Mouse (Mus musculus) G1E (cell line): ENCODE results near the gene Smarcad1. TPM values are rescaled to one million over a fixed set of nuclear protein-coding genes. Genes with fewer than 3 reads are reported as not detected.
"Not testable (repeated sequence)": the region's sequence is repeated elsewhere in the genome, so short reads cannot be mapped to it uniquely, and the experiment has no call there.

Experiments used
- ATAC-seq: 2 replicates; pipeline ENCODE4 v1.8.0; 2016; ENCODE audit warnings: mild to moderate bottlenecking; ENCODE audit not compliant: insufficient number of reproducible peaks, poor library complexity, low FRiP score, severe bottlenecking; ENCODE audit errors: extremely low read depth
- DNase-seq: peaks from one replicate; pipeline ENCODE4 v3.0.0; 2012; ENCODE audit warnings: low spot score
- H3K27me3 ChIP-seq: 2 replicates; pipeline ENCODE4 v1.6.1; 2012; ENCODE audit warnings: mild to moderate bottlenecking, low read length, inconsistent platforms; ENCODE audit not compliant: insufficient read depth
- H3K36me3 ChIP-seq: replicated peaks from 2 replicates; pipeline ENCODE3; 2012; ENCODE audit warnings: mild to moderate bottlenecking, inconsistent platforms
- H3K4me1 ChIP-seq: 2 replicates; pipeline ENCODE4 v1.6.1; 2012; ENCODE audit warnings: low read depth, low read length, inconsistent platforms, mixed read lengths; ENCODE audit not compliant: insufficient read depth
- H3K4me3 ChIP-seq: 2 replicates; pipeline ENCODE4 v1.5.1; 2012; ENCODE audit warnings: low read depth, mild to moderate bottlenecking, inconsistent platforms, low read length, moderate library complexity, mixed read lengths
- H3K9me3 ChIP-seq: replicated peaks from 2 replicates; pipeline ENCODE4 v1.6.1; 2012; ENCODE audit warnings: inconsistent platforms
- CTCF ChIP-seq: IDR thresholded peaks from 2 replicates; pipeline ENCODE4 v1.5.1; 2012; ENCODE audit warnings: low read depth, low read length, inconsistent platforms, mixed read lengths
- GATA1 ChIP-seq: IDR thresholded peaks from 2 replicates; pipeline ENCODE4 v1.6.1; 2012; ENCODE audit warnings: borderline replicate concordance, low read length, inconsistent platforms, mixed read lengths
- GATA2 ChIP-seq: IDR thresholded peaks from 2 replicates; pipeline ENCODE4 v1.6.1; 2012; ENCODE audit warnings: low read depth, low read length, inconsistent platforms, borderline replicate concordance
- POLR2AphosphoS5 ChIP-seq: IDR thresholded peaks from 2 replicates; pipeline ENCODE4 v1.6.1; 2012; ENCODE audit warnings: low read depth, low read length, inconsistent platforms; ENCODE audit not compliant: insufficient replicate concordance
- TAL1 ChIP-seq: conservative IDR thresholded peaks from 2 replicates; pipeline ENCODE4 v1.6.1; 2012; ENCODE audit warnings: low read depth, low read length, inconsistent platforms, mixed read lengths
- polyA plus RNA-seq: library from polyadenylated mRNA; stranded (reverse); fragments of >175 nt; gene quantifications from 2 replicates; pipeline ENCODE4 v1.2.3, GENCODE M21; 2012
- total RNA-seq, 2 experiments: library from RNA; stranded (forward) in 1 of 2; stranded (reverse) in 1 of 2; fragments of 200-1000 nt in 1 of 2; fragments of >200 nt in 1 of 2; fragmentation: Nextera tagmentation in 1 of 2; gene quantifications; 2 replicates each; pipeline ENCODE4 v1.2.3; 2014 to 2017

Gene Smarcad1
- 41.6 and 46.8 TPM in 2 replicates for total RNA-seq (2014; fragmentation: Nextera tagmentation)
- 39.4 and 48.5 TPM in 2 replicates for total RNA-seq (2017)
- 9.0 and 9.2 TPM in 2 replicates for polyA plus RNA-seq

GRCm38 (mm10) chr6:65042491-65043171 is at the start of gene Smarcad1:
TSS of gene Smarcad1 (plus strand) at chr6:65042583.
- DNase-seq (peak; percentile 40), ATAC-seq (peak; percentile 81)
- Histone ChIP-seq H3K4me1 (peaks cover 3% of the 10 kb centered on the region; the same call in 1 of the 2 replicates), H3K36me3 (peaks cover 25% of the 10 kb centered on the region), H3K27me3 (no peaks in the 10 kb centered on the region), H3K9me3 (peaks cover 9% of the 10 kb centered on the region), H3K4me3 (peak within 1 kb of the TSS; percentile 76)
- TF ChIP-seq POLR2AphosphoS5 (no peak), TAL1 (no peak), GATA2 (no peak), GATA1 (no peak)

- Histone ChIP-seq H3K9me3 (no peaks in the 10 kb centered on the region; the same call in 1 of the 2 replicates), H3K4me1 (no peaks in the 10 kb centered on the region), H3K36me3 (no peaks in the 10 kb centered on the region), H3K4me3 (no peak overlapping the region), H3K27me3 (peaks cover 4% of the 10 kb centered on the region; the same call in 1 of the 2 replicates)
- TF ChIP-seq TAL1 (no peak), GATA2 (no peak), CTCF (no peak), POLR2AphosphoS5 (no peak), GATA1 (no peak)
- DNase-seq (no peak), ATAC-seq (no peak)
Measured at GRCm38 (mm10) chr6:64996824-64997421, 45.5 kb upstream of the Smarcad1 start.

GRCm38 (mm10) chr6:64997805-64998204 is 44.6 kb upstream of the Smarcad1 start:
- DNase-seq (no peak), ATAC-seq (no peak)
- Histone ChIP-seq H3K4me3 (no peak overlapping the region), H3K36me3 (no peaks in the 10 kb centered on the region), H3K27me3 (peaks cover 4% of the 10 kb centered on the region; the same call in 1 of the 2 replicates), H3K9me3 (no peaks in the 10 kb centered on the region; the same call in 1 of the 2 replicates), H3K4me1 (no peaks in the 10 kb centered on the region)
- TF ChIP-seq POLR2AphosphoS5, result no peak
- TF ChIP-seq GATA1, result no peak
- no peak for TF ChIP-seq TAL1
- TF ChIP-seq GATA2, result no peak
- TF ChIP-seq CTCF, result no peak

GRCm38 (mm10) chr6:65000757-65001156 is 41.6 kb upstream of the Smarcad1 start:
- not testable (repeated sequence) for H3K4me1 ChIP-seq, H3K9me3 ChIP-seq, H3K4me3 ChIP-seq, H3K27me3 ChIP-seq, H3K36me3 ChIP-seq, DNase-seq, ATAC-seq

- Histone ChIP-seq H3K9me3 (no peaks in the 10 kb centered on the region), H3K36me3 (no peaks in the 10 kb centered on the region), H3K4me1 (no peaks in the 10 kb centered on the region), H3K27me3 (no peaks in the 10 kb centered on the region), H3K4me3 (no peak overlapping the region)
- ATAC-seq, result no peak
- no peak for DNase-seq
- TF ChIP-seq GATA1 (no peak), POLR2AphosphoS5 (no peak), TAL1 (no peak), GATA2 (no peak), CTCF (no peak)
Measured at GRCm38 (mm10) chr6:65002196-65002595, 40.2 kb upstream of the Smarcad1 start.

GRCm38 (mm10) chr6:65008836-65009235 is 33.5 kb upstream of the Smarcad1 start:
- H3K36me3 ChIP-seq, result no peaks in the 10 kb centered on the region
- H3K4me1 ChIP-seq, result no peaks in the 10 kb centered on the region
- TF ChIP-seq GATA2 (no peak), CTCF (no peak), GATA1 (no peak), TAL1 (no peak), POLR2AphosphoS5 (no peak)
- no peak for ATAC-seq
- H3K27me3 ChIP-seq, result no peaks in the 10 kb centered on the region
- H3K9me3 ChIP-seq, result no peaks in the 10 kb centered on the region
- DNase-seq, result no peak
- H3K4me3 ChIP-seq, result no peak overlapping the region

- no peak for TF ChIP-seq GATA1
- no peak for TF ChIP-seq TAL1
- no peak for TF ChIP-seq CTCF
- no peak for TF ChIP-seq POLR2AphosphoS5
- no peak for TF ChIP-seq GATA2
- Histone ChIP-seq H3K9me3 (no peaks in the 10 kb centered on the region), H3K36me3 (no peaks in the 10 kb centered on the region), H3K4me3 (no peak overlapping the region), H3K4me1 (no peaks in the 10 kb centered on the region), H3K27me3 (no peaks in the 10 kb centered on the region)
- DNase-seq (no peak), ATAC-seq (no peak)
Measured at GRCm38 (mm10) chr6:65011444-65011990, 30.9 kb upstream of the Smarcad1 start.
